Mouse (Mus musculus): ENCODE measurements around the gene Mitf.

- no peak for TF ChIP-seq CTCF (IDR thresholded peaks at IDR 0.05; ENCODE audit: borderline replicate concordance, insufficient read depth, low read depth, low read length)
- no peak for TF ChIP-seq POLR2A (IDR thresholded peaks at IDR 0.05; ENCODE audit: borderline replicate concordance, insufficient read depth, low read length)
These were observed 186.7 kb downstream of the Mitf start for GRCm38 (mm10) chr6:97993507-97993906.

Measured in cerebellum, adult 2 months (tissue).